Mouse (Mus musculus) ES-E14 (cell line): Measurements from ENCODE around the gene Ifi27l2b. TPM values are rescaled to one million over a fixed set of nuclear protein-coding genes. Genes with fewer than 3 reads are reported as not detected.
"Not testable (repeated sequence)": the region's sequence is repeated elsewhere in the genome, so short reads cannot be mapped to it uniquely, and the experiment has no call there.

Experiments used
- DNase-seq: peaks from one replicate; pipeline ENCODE4 v3.0.0-alpha.2; 2013; ENCODE audit warnings: low read depth, low spot score
- H3K27ac ChIP-seq: 2 replicates; pipeline ENCODE4 v1.5.1; 2012; ENCODE audit warnings: low read depth, mild to moderate bottlenecking, low read length, moderate library complexity, mixed read lengths; ENCODE audit not compliant: poor library complexity, insufficient read depth, severe bottlenecking
- H3K36me3 ChIP-seq: 2 replicates; pipeline ENCODE4 v1.6.1; 2012; ENCODE audit warnings: mild to moderate bottlenecking, low read length, moderate library complexity, mixed read lengths; ENCODE audit not compliant: control insufficient read depth, poor library complexity, insufficient read depth, severe bottlenecking
- H3K4me1 ChIP-seq, 2 experiments: fragments of 150-350 bp in 1 of 2; sonication (generic) in 1 of 2; 2 replicates each; pipeline ENCODE4 v1.6.1; 2012; ENCODE audit warnings: low read length in 2 of 2, mild to moderate bottlenecking in 1 of 2, mixed read lengths in 1 of 2; ENCODE audit not compliant: control insufficient read depth in 2 of 2, insufficient read depth in 2 of 2, poor library complexity in 1 of 2
- H3K4me3 ChIP-seq, 2 experiments: fragments of 150-350 bp in 1 of 2; sonication (generic) in 1 of 2; 2 replicates each; pipeline ENCODE4 v1.5.1; 2012; ENCODE audit warnings: low read length in 2 of 2, low read depth in 1 of 2, mild to moderate bottlenecking in 1 of 2, mixed read lengths in 1 of 2; ENCODE audit not compliant: insufficient read depth in 1 of 2, poor library complexity in 1 of 2, severe bottlenecking in 1 of 2
- H3K9ac ChIP-seq: 2 replicates; pipeline ENCODE4 v1.6.1; 2012; ENCODE audit warnings: low read depth, mild to moderate bottlenecking, low read length, mixed read lengths; ENCODE audit not compliant: poor library complexity, insufficient read depth, severe bottlenecking
- H3K9me3 ChIP-seq: fragments of 150-350 bp; sonication (generic); 2 replicates; pipeline ENCODE4 v1.6.1; 2012; ENCODE audit warnings: low read depth, mild to moderate bottlenecking, low read length; ENCODE audit not compliant: control insufficient read depth, insufficient read depth
- CHD2 ChIP-seq: IDR thresholded peaks from 2 replicates; pipeline ENCODE4 v1.6.1; 2014; ENCODE audit warnings: mild to moderate bottlenecking, low read depth, low read length, inconsistent platforms
- HCFC1 ChIP-seq: IDR thresholded peaks from 2 replicates; pipeline ENCODE4 v1.6.1; 2012; ENCODE audit warnings: low read length, inconsistent platforms, borderline replicate concordance; ENCODE audit not compliant: insufficient read depth
- MAFK ChIP-seq: IDR thresholded peaks from 2 replicates; pipeline ENCODE4 v1.6.1; 2014; ENCODE audit warnings: mild to moderate bottlenecking, low read depth, low read length, inconsistent platforms; ENCODE audit not compliant: insufficient read depth
- ZC3H11A ChIP-seq: IDR thresholded peaks from 2 replicates; pipeline ENCODE4 v1.6.1; 2012; ENCODE audit warnings: low read depth, mild to moderate bottlenecking, inconsistent platforms, low read length, borderline replicate concordance
- ZNF384 ChIP-seq: IDR thresholded peaks from 2 replicates; pipeline ENCODE4 v1.6.1; 2012; ENCODE audit warnings: low read depth, low read length, inconsistent platforms
- in situ Hi-C, 2 experiments: fragments of 600-800 bp; cut with MboI; formaldehyde crosslinking; loops; one replicate each; pipeline ENCODE4 v1.15.1; 2025; ENCODE audit warnings: low sequenced_read_pairs in 2 of 2, inconsistent platforms in 1 of 2; ENCODE audit not compliant: unreplicated experiment in 2 of 2
- total RNA-seq: library from RNA; depleted of rRNA; stranded (reverse); fragments of 300-350 nt; gene quantifications from 2 replicates; pipeline ENCODE4 v1.2.3, GENCODE M21; 2012

Gene Ifi27l2b
- total RNA-seq, 1 experiment, result 0.58 TPM

- no peaks in the 10 kb centered on the region for H3K4me1 ChIP-seq
- TF ChIP-seq HCFC1 (no peak), ZNF384 (no peak), CHD2 (no peak), MAFK (no peak), ZC3H11A (no peak)
- no peak for DNase-seq
- no peak overlapping the region for H3K27ac ChIP-seq
- no peaks in the 10 kb centered on the region for H3K36me3 ChIP-seq
- no peaks in the 10 kb centered on the region for H3K9me3 ChIP-seq
- no peak overlapping the region for H3K9ac ChIP-seq
- in situ Hi-C loops, result no loop called here
- H3K4me3 ChIP-seq, result no peak overlapping the region
Measured at GRCm38 (mm10) chr12:103486726-103487125, 29.7 kb upstream of the Ifi27l2b start.

GRCm38 (mm10) chr12:103484200-103484972 is 27.4 kb upstream of the Ifi27l2b start:
- in situ Hi-C loops, result not testable (repeated sequence)

GRCm38 (mm10) chr12:103482781-103483180 is 25.8 kb upstream of the Ifi27l2b start:
- no peaks in the 10 kb centered on the region for H3K4me1 ChIP-seq
- no peak for DNase-seq
- H3K9me3 ChIP-seq, result no peaks in the 10 kb centered on the region
- no peak overlapping the region for H3K9ac ChIP-seq
- no peak overlapping the region for H3K4me3 ChIP-seq
- H3K36me3 ChIP-seq, result no peaks in the 10 kb centered on the region
- no peak overlapping the region for H3K27ac ChIP-seq
- TF ChIP-seq ZNF384 (no peak), CHD2 (no peak), ZC3H11A (no peak), MAFK (no peak), HCFC1 (no peak)
- in situ Hi-C loops, result no loop called here

More at GRCm38 (mm10) chr12:103484200-103484972, 27.4 kb upstream of the Ifi27l2b start:
- not testable (repeated sequence) for H3K4me3 ChIP-seq, H3K27ac ChIP-seq, H3K9me3 ChIP-seq, H3K4me1 ChIP-seq, H3K9ac ChIP-seq, H3K36me3 ChIP-seq, DNase-seq

- Histone ChIP-seq H3K36me3 (no peaks in the 10 kb centered on the region), H3K27ac (no peak overlapping the region), H3K4me3 (no peak overlapping the region), H3K9ac (no peak overlapping the region), H3K9me3 (no peaks in the 10 kb centered on the region), H3K4me1 (no peaks in the 10 kb centered on the region)
- TF ChIP-seq CHD2 (no peak), HCFC1 (no peak), MAFK (no peak), ZNF384 (no peak), ZC3H11A (no peak)
- no peak for DNase-seq
- in situ Hi-C loops, result no loop called here
Measured at GRCm38 (mm10) chr12:103481671-103482070, 24.6 kb upstream of the Ifi27l2b start.

- no peak for DNase-seq
- Histone ChIP-seq H3K27ac (no peak overlapping the region), H3K4me1 (no peaks in the 10 kb centered on the region), H3K9me3 (no peaks in the 10 kb centered on the region), H3K9ac (no peak overlapping the region), H3K36me3 (no peaks in the 10 kb centered on the region), H3K4me3 (no peak overlapping the region)
- in situ Hi-C loops, result no loop called here
- no peak for TF ChIP-seq MAFK
Measured at GRCm38 (mm10) chr12:103477461-103478015, 20.5 kb upstream of the Ifi27l2b start.
